Mouse (Mus musculus) lung, adult 2 months (tissue): ENCODE data around the gene Ccdc126.

Experiments used
- CTCF ChIP-seq: fragments of 200-500 bp; IDR thresholded peaks from 2 replicates; pipeline ENCODE4 v1.5.1; 2011; ENCODE audit warnings: mild to moderate bottlenecking, low read length, control low read depth; ENCODE audit not compliant: insufficient read depth
- POLR2A ChIP-seq: fragments of 200-500 bp; IDR thresholded peaks from 2 replicates; pipeline ENCODE4 v1.6.1; 2011; ENCODE audit warnings: low read depth, mild to moderate bottlenecking, control low read depth, low read length, borderline replicate concordance; ENCODE audit errors: extremely low read depth

DNA sequence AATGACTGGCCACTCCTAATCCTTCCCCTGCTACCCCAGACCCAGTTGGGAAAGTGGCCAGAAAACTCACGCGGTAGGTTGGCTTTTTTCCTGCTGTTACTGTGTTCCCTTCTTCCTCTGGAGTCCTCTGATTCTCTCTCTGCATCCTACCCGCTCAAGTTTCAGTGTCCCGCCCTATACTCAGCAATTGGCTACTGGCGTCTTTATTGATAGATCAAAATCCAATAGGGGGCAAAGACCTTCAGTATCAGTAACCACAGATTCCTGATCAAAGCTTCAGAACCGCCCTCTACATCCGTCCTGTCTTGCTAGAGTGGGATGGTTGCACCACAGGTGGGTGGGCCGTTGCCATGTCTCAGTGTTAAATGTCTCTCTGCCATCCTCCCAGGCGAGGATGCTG, 19.5 kb downstream of the Ccdc126 start:
- TF ChIP-seq POLR2A (no peak), CTCF (no peak)
